Mouse (Mus musculus) forebrain, embryonic 16.5 days (tissue): ENCODE measurements around the gene Gata1. TPM values are rescaled to one million over a fixed set of nuclear protein-coding genes. Genes with fewer than 3 reads are reported as not detected.
A peak's percentile ranks its signal among the peaks of the same experiment; 100 is the strongest.

Source experiments
- ATAC-seq: fragments of 200-750 bp; cut with Nextera tagmentation; 2 replicates; pipeline ENCODE4 v1.8.0; 2017; ENCODE audit warnings: mild to moderate bottlenecking, moderate library complexity
- H3K27ac ChIP-seq: fragments of 300-500 bp; sonication (generic); 2 replicates; pipeline ENCODE4 v1.5.1; 2014; ENCODE audit warnings: low read length, control low read depth
- H3K27me3 ChIP-seq: fragments of 300-500 bp; sonication (generic); replicated peaks from 2 replicates; pipeline ENCODE4 v1.6.1; 2014; ENCODE audit warnings: low read length; ENCODE audit not compliant: control insufficient read depth, insufficient read depth
- H3K36me3 ChIP-seq: fragments of 300-500 bp; sonication (generic); 2 replicates; pipeline ENCODE4 v1.6.1; 2014; ENCODE audit not compliant: control insufficient read depth, insufficient read depth
- H3K4me1 ChIP-seq: fragments of 300-500 bp; sonication (generic); replicated peaks from 2 replicates; pipeline ENCODE4 v1.6.1; 2014; ENCODE audit warnings: low read length; ENCODE audit not compliant: control insufficient read depth, insufficient read depth
- H3K4me2 ChIP-seq: fragments of 300-500 bp; sonication (generic); 2 replicates; pipeline ENCODE4 v1.6.1; 2014; ENCODE audit warnings: mild to moderate bottlenecking, low read length, control low read depth
- H3K4me3 ChIP-seq: fragments of 300-500 bp; sonication (generic); replicated peaks from 2 replicates; pipeline ENCODE4 v1.5.1; 2014; ENCODE audit warnings: mild to moderate bottlenecking, low read length, control low read depth
- H3K9ac ChIP-seq: fragments of 300-500 bp; sonication (generic); replicated peaks from 2 replicates; pipeline ENCODE4 v1.6.1; 2014; ENCODE audit warnings: low read depth, low read length, control low read depth
- H3K9me3 ChIP-seq: fragments of 300-500 bp; sonication (generic); 2 replicates; pipeline ENCODE4 v1.6.1; 2016; ENCODE audit warnings: low read length; ENCODE audit not compliant: control insufficient read depth
- WGBS: fragments of 180-500 bp; shearing (Covaris S2); extraction: QIAGEN DNeasy Blood & Tissue Kit; methylation state at CpG from one replicate; pipeline ENCODE4 v1.1.7; 2014; 5-methylcytosine and 5-hydroxymethylcytosine counted together
- polyA plus RNA-seq: library from polyadenylated mRNA; unstranded; fragments of >200 nt; fragmentation: Nextera tagmentation; extraction: Ambion mirVana; gene quantifications from 2 replicates; pipeline ENCODE4 v1.2.1, GENCODE M21; 2015

Gata1 gene
- polyA plus RNA-seq, 1 experiment from 2014 or later: not detected

GRCm38 (mm10) chrX:7968899-7969298 is 9.0 kb downstream of the Gata1 start:
- Histone ChIP-seq H3K36me3 (no peaks in the 10 kb centered on the region), H3K9me3 (no peaks in the 10 kb centered on the region), H3K9ac (no peak overlapping the region), H3K27ac (no peak overlapping the region), H3K4me1 (no peaks in the 10 kb centered on the region), H3K4me3 (no peak overlapping the region), H3K27me3 (no peaks in the 10 kb centered on the region), H3K4me2 (no peak overlapping the region)
- WGBS: 91% methylated on average over 3 of the region's 3 CpGs
- ATAC-seq: no peak

DNA sequence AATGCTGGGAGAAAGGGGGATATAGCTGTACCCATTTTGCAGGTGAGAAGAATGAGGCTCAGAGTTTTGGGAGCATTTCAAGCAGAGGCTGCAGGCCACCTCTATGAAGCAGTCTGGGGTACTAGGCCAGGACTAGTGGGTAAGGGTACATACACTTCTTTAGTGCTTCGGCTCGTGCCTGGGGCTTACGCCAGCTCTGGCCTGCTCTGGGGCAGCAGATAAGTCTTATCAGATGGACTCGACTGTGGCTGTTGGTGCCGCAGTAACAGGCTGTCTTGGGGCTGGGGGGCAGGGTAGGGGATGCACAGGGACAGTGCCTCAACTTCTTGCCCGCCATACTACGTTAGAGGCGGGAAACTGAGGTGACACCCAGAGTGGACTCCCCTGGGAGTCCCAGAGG is 9.6 kb downstream of the Gata1 start:
- H3K4me1 ChIP-seq: no peaks in the 10 kb centered on the region
- H3K27ac ChIP-seq: no peak overlapping the region
- no peak overlapping the region for H3K4me2 ChIP-seq
- ATAC-seq: no peak
- H3K9ac ChIP-seq: no peak overlapping the region
- H3K27me3 ChIP-seq: no peaks in the 10 kb centered on the region
- H3K36me3 ChIP-seq: no peaks in the 10 kb centered on the region
- H3K4me3 ChIP-seq: no peak overlapping the region
- WGBS: 88% methylated on average over 8 of the region's 8 CpGs
- no peaks in the 10 kb centered on the region for H3K9me3 ChIP-seq

DNA sequence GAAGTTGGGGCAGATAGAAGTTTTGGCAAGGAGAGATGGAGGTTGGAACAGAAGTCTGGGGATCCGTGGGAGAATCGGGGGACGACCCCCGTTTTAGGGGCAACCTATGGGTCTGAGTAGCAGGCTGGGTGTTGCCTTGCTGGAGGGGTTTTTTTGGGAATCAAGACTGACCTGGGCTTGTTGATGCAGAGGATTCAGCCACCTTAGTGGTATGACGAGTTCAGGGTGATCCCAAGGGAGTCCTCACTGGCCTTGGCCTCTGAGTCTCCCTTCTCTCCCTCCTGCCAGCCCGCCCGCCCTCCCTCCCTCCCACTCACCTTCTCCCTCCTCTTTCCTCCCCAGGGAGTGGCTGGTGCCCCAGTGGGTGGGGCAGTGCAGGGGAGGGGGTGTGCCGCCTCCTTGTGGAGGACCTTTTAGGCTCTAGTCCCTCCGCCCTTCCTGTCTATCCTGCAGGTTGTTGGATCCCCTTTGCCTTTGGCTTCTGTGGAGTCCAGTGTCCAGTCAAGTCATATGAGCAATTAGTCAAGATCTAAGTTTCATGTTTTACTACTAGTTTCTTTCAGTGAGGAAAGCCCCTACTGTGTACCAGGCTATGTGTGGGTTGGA is 10.2 kb downstream of the Gata1 start:
- H3K27me3 ChIP-seq: no peaks in the 10 kb centered on the region
- H3K4me1 ChIP-seq: no peaks in the 10 kb centered on the region
- no peak overlapping the region for H3K27ac ChIP-seq
- no peak overlapping the region for H3K4me3 ChIP-seq
- no peak overlapping the region for H3K4me2 ChIP-seq
- no peak overlapping the region for H3K9ac ChIP-seq
- no peaks in the 10 kb centered on the region for H3K36me3 ChIP-seq
- H3K9me3 ChIP-seq: no peaks in the 10 kb centered on the region
- ATAC-seq: no peak
- 91% methylated on average over 7 of the region's 9 CpGs for WGBS

DNA sequence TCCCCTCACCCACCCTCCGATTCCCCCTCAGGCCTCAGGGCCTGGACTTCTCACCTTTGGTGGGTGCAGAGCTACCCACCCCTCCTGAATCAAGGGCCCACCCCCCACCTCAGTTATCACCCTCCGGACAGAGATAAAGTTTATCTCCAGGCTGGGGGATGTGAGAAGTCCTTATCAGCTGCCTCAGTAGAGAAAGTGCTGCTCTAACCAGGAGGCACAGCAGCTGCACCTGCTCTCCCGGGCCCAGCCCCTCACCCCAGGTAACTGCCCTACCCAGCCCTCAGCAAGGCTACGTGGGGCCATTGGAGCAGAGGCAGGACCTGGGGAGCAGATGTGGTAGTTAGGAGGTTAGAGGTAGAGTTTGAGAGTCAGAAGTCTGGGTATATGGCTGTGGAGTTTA is 11.7 kb downstream of the Gata1 start:
- Histone ChIP-seq H3K9me3 (no peaks in the 10 kb centered on the region), H3K4me1 (no peaks in the 10 kb centered on the region), H3K4me2 (no peak overlapping the region), H3K36me3 (no peaks in the 10 kb centered on the region), H3K9ac (no peak overlapping the region), H3K27ac (no peak overlapping the region), H3K4me3 (no peak overlapping the region), H3K27me3 (no peaks in the 10 kb centered on the region)
- 77% methylated on average over 4 of the region's 4 CpGs for WGBS
- no peak for ATAC-seq

GRCm38 (mm10) chrX:7963829-7964626 is 13.8 kb downstream of the Gata1 start:
- Histone ChIP-seq H3K9me3 (no peaks in the 10 kb centered on the region), H3K4me2 (no peak overlapping the region), H3K27me3 (no peaks in the 10 kb centered on the region), H3K4me1 (no peaks in the 10 kb centered on the region), H3K4me3 (no peak overlapping the region), H3K27ac (no peak overlapping the region), H3K9ac (no peak overlapping the region), H3K36me3 (no peaks in the 10 kb centered on the region)
- WGBS: 81% methylated on average over 7 of the region's 7 CpGs
- ATAC-seq: no peak

DNA sequence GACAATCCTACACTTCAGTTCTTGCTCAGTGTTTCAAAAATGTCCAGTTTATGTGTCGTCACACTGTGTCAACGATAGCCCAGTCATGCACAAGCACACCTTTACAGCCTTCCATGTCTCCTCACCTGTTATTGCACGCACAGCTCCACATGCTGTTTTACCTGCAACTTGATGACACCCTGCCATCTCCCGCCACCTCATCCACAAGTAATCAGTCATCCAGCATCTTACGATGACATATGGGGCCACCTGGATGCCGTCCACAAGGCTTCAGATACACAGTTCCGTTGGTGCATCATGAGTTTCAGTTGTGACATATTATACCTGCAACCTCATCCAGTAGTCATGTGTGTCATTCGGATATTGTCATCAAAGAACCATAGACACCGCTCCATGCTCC is 19.0 kb downstream of the Gata1 start:
- Histone ChIP-seq H3K27ac (no peak overlapping the region), H3K27me3 (no peaks in the 10 kb centered on the region), H3K4me2 (no peak overlapping the region), H3K9ac (no peak overlapping the region), H3K9me3 (no peaks in the 10 kb centered on the region), H3K4me1 (no peaks in the 10 kb centered on the region), H3K4me3 (no peak overlapping the region), H3K36me3 (no peaks in the 10 kb centered on the region)
- no peak for ATAC-seq
- WGBS: 93% methylated on average over 9 of the region's 9 CpGs

DNA sequence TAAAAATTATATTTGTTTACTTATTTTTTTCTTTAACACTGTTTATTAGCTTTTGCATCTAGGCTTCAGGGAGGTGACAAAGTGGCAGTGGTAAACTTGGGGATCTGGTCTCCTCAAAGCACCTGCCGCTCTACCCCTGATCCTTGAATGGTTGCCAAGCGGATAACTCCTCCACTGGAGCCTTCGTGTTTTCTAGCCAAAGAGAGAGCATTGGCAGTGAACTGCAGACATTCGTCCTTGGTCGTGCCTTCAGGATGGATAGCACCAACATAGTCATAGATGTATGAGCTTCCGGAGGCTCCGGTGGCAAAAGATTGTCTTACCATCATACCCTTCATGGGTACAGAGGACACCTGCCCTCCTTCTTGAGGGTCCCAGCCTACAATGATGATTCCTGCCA is 27.8 kb downstream of the Gata1 start:
- Histone ChIP-seq H3K27me3 (no peaks in the 10 kb centered on the region), H3K27ac (no peak overlapping the region), H3K4me2 (no peak overlapping the region), H3K4me3 (no peak overlapping the region), H3K4me1 (peaks cover 6% of the 10 kb centered on the region), H3K9ac (no peak overlapping the region), H3K9me3 (no peaks in the 10 kb centered on the region), H3K36me3 (no peaks in the 10 kb centered on the region)
- WGBS: 96% methylated on average over 7 of the region's 7 CpGs
- ATAC-seq: no peak

DNA sequence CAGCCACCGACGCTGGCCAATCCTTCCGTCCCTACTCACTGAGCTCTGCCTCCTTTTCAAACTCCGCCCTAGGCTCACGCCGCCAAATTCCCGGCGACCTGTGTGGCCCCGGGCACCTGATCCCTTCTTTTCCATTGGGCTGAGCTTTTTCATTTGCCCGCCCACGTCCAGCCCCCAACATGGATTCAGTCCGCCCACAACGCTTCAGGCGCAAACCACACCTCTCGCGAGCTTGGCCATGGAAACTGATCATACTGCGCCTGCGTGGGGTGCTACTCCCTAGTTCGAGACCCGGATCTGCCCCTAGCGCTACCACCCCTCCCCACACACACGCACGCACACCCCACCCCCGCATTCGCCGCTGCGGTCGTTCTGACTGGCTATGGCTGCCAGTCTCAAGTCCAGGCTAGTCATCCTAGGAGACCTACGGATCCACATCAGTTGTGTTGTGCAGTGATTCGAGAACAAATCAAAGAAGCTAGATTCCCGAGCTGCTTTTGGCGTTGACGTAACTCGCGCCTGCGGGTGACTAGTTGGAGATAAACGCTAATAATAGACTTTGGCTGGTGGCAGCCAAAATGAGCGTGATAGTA is 29.9 kb downstream of the Gata1 start:
- 17% methylated on average over 37 of the region's 38 CpGs for WGBS
- peak overlapping the region; percentile 66 for H3K27ac ChIP-seq

GRCm38 (mm10) chrX:7947108-7947899 is 30.6 kb downstream of the Gata1 start, which contains the start of gene Hdac6:
Gene Hdac6 (minus strand): TSS chrX:7947889.
- Histone ChIP-seq H3K9ac (peak within 1 kb of the TSS; percentile 65), H3K36me3 (no peaks in the 10 kb centered on the region), H3K4me2 (peak within 1 kb of the TSS; percentile 54), H3K9me3 (no peaks in the 10 kb centered on the region), H3K27me3 (no peaks in the 10 kb centered on the region), H3K4me3 (peak within 1 kb of the TSS; percentile 58), H3K4me1 (peaks cover 6% of the 10 kb centered on the region), H3K27ac (peak within 1 kb of the TSS; percentile 66)
- peak; percentile 45 for ATAC-seq
- 21% methylated on average over 34 of the region's 37 CpGs for WGBS

More for the DNA sequence above, 29.9 kb downstream of the Gata1 start:
- H3K27me3 ChIP-seq: no peaks in the 10 kb centered on the region
- peak; percentile 99 for ATAC-seq
- H3K4me1 ChIP-seq: peaks cover 6% of the 10 kb centered on the region
- H3K4me2 ChIP-seq: peak overlapping the region; percentile 49
- no peaks in the 10 kb centered on the region for H3K9me3 ChIP-seq
- H3K9ac ChIP-seq: peak overlapping the region; percentile 53
- peak overlapping the region; percentile 58 for H3K4me3 ChIP-seq
- H3K36me3 ChIP-seq: no peaks in the 10 kb centered on the region
